Mouse (Mus musculus): Measurements from ENCODE around the gene Xrn2. TPM values are rescaled to one million over a fixed set of nuclear protein-coding genes. Genes with fewer than 3 reads are reported as not detected.
A peak's percentile ranks its signal among the peaks of the same experiment; 100 is the strongest.

Gene Xrn2
- polyA plus RNA-seq, 1 experiment from 2014 or later, result 93.4 TPM

- Histone ChIP-seq H3K27ac (ENCODE audit: low read depth, low read length) (no peak overlapping the region), H3K27me3 (replicated peaks; ENCODE audit: control insufficient read depth, insufficient read depth, low read length) (no peaks in the 10 kb centered on the region), H3K36me3 (ENCODE audit: control insufficient read depth, insufficient read depth, low read length) (peaks cover 20% of the 10 kb centered on the region), H3K9ac (ENCODE audit: low read length) (no peak overlapping the region), H3K4me3 (ENCODE audit: low read depth, low read length) (no peak overlapping the region), H3K4me2 (ENCODE audit: low read length) (no peak overlapping the region), H3K9me3 (replicated peaks; ENCODE audit: control insufficient read depth, low read length) (no peaks in the 10 kb centered on the region), H3K4me1 (ENCODE audit: control insufficient read depth, insufficient read depth, low read length) (no peaks in the 10 kb centered on the region)
- ATAC-seq (no peak), DNase-seq (ENCODE audit: low spot score) (no peak)
- WGBS, result 94% methylated on average over 4 of the region's 4 CpGs
Observed at GRCm38 (mm10) chr2:147023560-147023959, 10.8 kb downstream of the Xrn2 start.

DNA sequence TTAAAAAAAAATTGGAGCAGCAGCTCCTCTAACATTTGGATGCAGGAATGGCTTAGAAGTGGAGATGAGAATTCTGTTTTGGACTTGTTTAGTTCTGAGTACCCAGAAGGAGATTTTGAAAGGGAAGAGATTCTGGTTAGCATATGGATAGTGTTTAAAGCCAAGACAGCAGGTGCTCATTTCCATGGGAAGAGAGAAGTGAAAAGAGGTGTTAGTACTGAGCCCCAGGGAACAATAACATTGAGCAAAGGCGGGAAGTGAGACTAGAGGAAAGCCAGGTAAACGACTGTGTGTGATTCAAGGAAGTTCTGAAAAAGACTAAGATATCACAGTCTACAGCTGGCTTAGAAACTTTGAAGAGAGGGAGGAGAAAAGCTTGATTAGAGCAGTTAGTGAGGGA, 20.3 kb downstream of the Xrn2 start:
- peaks cover 52% of the 10 kb centered on the region for H3K36me3 ChIP-seq (ENCODE audit: control insufficient read depth, insufficient read depth, low read length)
- 0 out of 2 replicates have a peak, but pooled peaks have one; percentile 26 for ATAC-seq
- peak; percentile 18 for DNase-seq (ENCODE audit: low spot score)

GRCm38 (mm10) chr2:147035864-147036263, 23.1 kb downstream of the Xrn2 start:
- no peak for DNase-seq (ENCODE audit: low spot score)
- Histone ChIP-seq H3K27me3 (replicated peaks; ENCODE audit: control insufficient read depth, insufficient read depth, low read length) (no peaks in the 10 kb centered on the region), H3K27ac (ENCODE audit: low read depth, low read length) (no peak overlapping the region), H3K9me3 (replicated peaks; ENCODE audit: control insufficient read depth, low read length) (no peaks in the 10 kb centered on the region), H3K36me3 (ENCODE audit: control insufficient read depth, insufficient read depth, low read length) (peaks cover 43% of the 10 kb centered on the region), H3K4me3 (ENCODE audit: low read depth, low read length) (no peak overlapping the region), H3K9ac (ENCODE audit: low read length) (no peak overlapping the region), H3K4me1 (ENCODE audit: control insufficient read depth, insufficient read depth, low read length) (no peaks in the 10 kb centered on the region), H3K4me2 (ENCODE audit: low read length) (no peak overlapping the region)
- no peak for ATAC-seq
- 97% methylated on average over 2 of the region's 2 CpGs for WGBS

More for the DNA sequence above, 20.3 kb downstream of the Xrn2 start:
- Histone ChIP-seq H3K9me3 (replicated peaks; ENCODE audit: control insufficient read depth, low read length) (no peaks in the 10 kb centered on the region), H3K4me3 (ENCODE audit: low read depth, low read length) (no peak overlapping the region), H3K4me1 (ENCODE audit: control insufficient read depth, insufficient read depth, low read length) (no peaks in the 10 kb centered on the region), H3K9ac (ENCODE audit: low read length) (no peak overlapping the region), H3K4me2 (ENCODE audit: low read length) (no peak overlapping the region), H3K27me3 (replicated peaks; ENCODE audit: control insufficient read depth, insufficient read depth, low read length) (no peaks in the 10 kb centered on the region), H3K27ac (ENCODE audit: low read depth, low read length) (no peak overlapping the region)
- 46% methylated on average over 2 of the region's 2 CpGs for WGBS

DNA sequence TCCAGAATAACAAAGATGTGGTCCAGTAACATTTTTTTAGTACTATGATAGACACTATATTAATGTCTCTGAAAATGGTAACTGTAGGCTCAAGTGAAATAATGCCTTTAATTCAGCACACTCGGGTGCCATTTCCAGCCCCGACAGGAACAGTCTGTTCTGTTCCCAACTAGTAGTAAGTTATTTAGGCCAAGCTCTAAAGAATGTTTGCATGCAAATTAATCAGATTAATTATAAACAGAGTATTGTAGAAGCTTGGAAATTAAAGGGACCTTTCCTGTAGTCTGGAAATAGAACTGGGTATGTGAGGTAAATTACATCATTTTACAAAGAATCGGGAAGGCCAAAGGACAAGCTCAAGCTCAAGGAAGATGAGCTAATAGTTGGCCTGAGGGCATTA, 34.3 kb downstream of the Xrn2 start:
- peaks cover 47% of the 10 kb centered on the region for H3K36me3 ChIP-seq (ENCODE audit: control insufficient read depth, insufficient read depth, low read length)
- 75% methylated on average over 3 of the region's 3 CpGs for WGBS
- H3K27ac ChIP-seq (ENCODE audit: low read depth, low read length), result no peak overlapping the region

GRCm38 (mm10) chr2:147053229-147053892, 40.6 kb downstream of the Xrn2 start:
- no peaks in the 10 kb centered on the region for H3K4me1 ChIP-seq (ENCODE audit: control insufficient read depth, insufficient read depth, low read length)
- no peaks in the 10 kb centered on the region for H3K27me3 ChIP-seq (replicated peaks; ENCODE audit: control insufficient read depth, insufficient read depth, low read length)
- no peaks in the 10 kb centered on the region for H3K9me3 ChIP-seq (replicated peaks; ENCODE audit: control insufficient read depth, low read length)
- ATAC-seq, result no peak
- H3K4me3 ChIP-seq (ENCODE audit: low read depth, low read length), result no peak overlapping the region
- H3K9ac ChIP-seq (ENCODE audit: low read length), result no peak overlapping the region
- no peak for DNase-seq (ENCODE audit: low spot score)
- 83% methylated on average over 2 of the region's 2 CpGs for WGBS
- peaks cover 59% of the 10 kb centered on the region for H3K36me3 ChIP-seq (ENCODE audit: control insufficient read depth, insufficient read depth, low read length)
- no peak overlapping the region for H3K4me2 ChIP-seq (ENCODE audit: low read length)
- no peak overlapping the region for H3K27ac ChIP-seq (ENCODE audit: low read depth, low read length)

More for the DNA sequence above, 34.3 kb downstream of the Xrn2 start:
- Histone ChIP-seq H3K4me1 (ENCODE audit: control insufficient read depth, insufficient read depth, low read length) (no peaks in the 10 kb centered on the region), H3K27me3 (replicated peaks; ENCODE audit: control insufficient read depth, insufficient read depth, low read length) (no peaks in the 10 kb centered on the region), H3K9me3 (replicated peaks; ENCODE audit: control insufficient read depth, low read length) (no peaks in the 10 kb centered on the region), H3K4me3 (ENCODE audit: low read depth, low read length) (no peak overlapping the region), H3K9ac (ENCODE audit: low read length) (no peak overlapping the region), H3K4me2 (ENCODE audit: low read length) (no peak overlapping the region)
- no peak for ATAC-seq
- DNase-seq (ENCODE audit: low spot score), result no peak

DNA sequence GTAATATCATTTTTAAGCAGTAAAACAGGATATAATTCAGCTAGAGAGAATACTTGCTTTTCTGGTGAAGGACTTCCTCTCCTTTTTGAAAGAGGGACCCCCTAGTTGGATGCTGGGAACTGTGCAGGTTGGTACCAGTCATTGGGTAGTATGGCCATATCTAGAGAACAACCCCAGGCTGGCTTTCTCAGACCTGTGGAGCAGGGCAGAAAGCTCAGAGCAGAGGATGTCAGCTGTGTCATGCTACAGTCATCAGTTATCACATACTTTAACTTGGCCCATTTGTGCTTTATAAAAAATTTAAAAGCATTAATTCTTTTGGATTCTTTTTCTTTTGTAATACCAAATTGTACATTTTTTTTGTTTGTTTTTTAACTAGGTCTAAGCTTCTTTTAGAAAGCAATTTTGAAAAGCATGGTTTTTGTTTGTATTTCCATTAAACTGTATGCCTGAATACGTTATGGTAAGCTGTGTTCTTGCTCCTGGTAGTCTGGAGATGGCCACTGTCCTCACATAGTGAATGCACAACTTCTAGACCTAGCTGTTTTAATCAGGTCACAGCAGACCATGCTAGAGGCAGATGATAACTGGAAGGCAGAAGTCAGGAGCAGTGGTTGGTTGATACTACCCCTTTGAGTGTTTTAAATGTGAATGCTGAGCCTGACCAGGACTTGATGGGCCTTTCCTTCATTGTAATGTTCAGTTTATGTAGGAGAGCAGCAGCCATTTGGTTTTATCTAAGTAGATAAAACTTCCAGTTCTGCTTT, 54.9 kb downstream of the Xrn2 start:
- Histone ChIP-seq H3K27ac (ENCODE audit: low read depth, low read length) (no peak overlapping the region), H3K36me3 (ENCODE audit: control insufficient read depth, insufficient read depth, low read length) (peaks cover 24% of the 10 kb centered on the region), H3K27me3 (replicated peaks; ENCODE audit: control insufficient read depth, insufficient read depth, low read length) (no peaks in the 10 kb centered on the region), H3K9me3 (replicated peaks; ENCODE audit: control insufficient read depth, low read length) (no peaks in the 10 kb centered on the region), H3K4me1 (ENCODE audit: control insufficient read depth, insufficient read depth, low read length) (peaks cover 5% of the 10 kb centered on the region; the same call in 1 of the 2 replicates), H3K4me3 (ENCODE audit: low read depth, low read length) (no peak overlapping the region), H3K4me2 (ENCODE audit: low read length) (no peak overlapping the region), H3K9ac (ENCODE audit: low read length) (no peak overlapping the region)
- ATAC-seq (no peak), DNase-seq (ENCODE audit: low spot score) (no peak)
- WGBS, result 88% methylated on average over 1 of the region's 1 CpGs

GRCm38 (mm10) chr2:147069077-147069476, 56.3 kb downstream of the Xrn2 start:
- Histone ChIP-seq H3K4me2 (ENCODE audit: low read length) (no peak overlapping the region), H3K36me3 (ENCODE audit: control insufficient read depth, insufficient read depth, low read length) (peaks cover 18% of the 10 kb centered on the region), H3K27me3 (replicated peaks; ENCODE audit: control insufficient read depth, insufficient read depth, low read length) (no peaks in the 10 kb centered on the region), H3K4me1 (ENCODE audit: control insufficient read depth, insufficient read depth, low read length) (peaks cover 5% of the 10 kb centered on the region; the same call in 1 of the 2 replicates), H3K4me3 (ENCODE audit: low read depth, low read length) (no peak overlapping the region), H3K9ac (ENCODE audit: low read length) (no peak overlapping the region), H3K9me3 (replicated peaks; ENCODE audit: control insufficient read depth, low read length) (no peaks in the 10 kb centered on the region), H3K27ac (ENCODE audit: low read depth, low read length) (no peak overlapping the region)
- 2% methylated on average over 1 of the region's 1 CpGs for WGBS
- DNase-seq (ENCODE audit: low spot score), result peak; percentile 42
- ATAC-seq, result peak; percentile 62

- Histone ChIP-seq H3K4me3 (ENCODE audit: low read depth, low read length) (no peak overlapping the region), H3K4me2 (ENCODE audit: low read length) (no peak overlapping the region), H3K4me1 (ENCODE audit: control insufficient read depth, insufficient read depth, low read length) (peaks cover 5% of the 10 kb centered on the region; the same call in 1 of the 2 replicates), H3K9ac (ENCODE audit: low read length) (no peak overlapping the region), H3K9me3 (replicated peaks; ENCODE audit: control insufficient read depth, low read length) (no peaks in the 10 kb centered on the region), H3K27me3 (replicated peaks; ENCODE audit: control insufficient read depth, insufficient read depth, low read length) (no peaks in the 10 kb centered on the region), H3K27ac (ENCODE audit: low read depth, low read length) (no peak overlapping the region), H3K36me3 (ENCODE audit: control insufficient read depth, insufficient read depth, low read length) (peaks cover 15% of the 10 kb centered on the region; the same call in 1 of the 2 replicates)
- ATAC-seq, result no peak
- DNase-seq (ENCODE audit: low spot score), result no peak
- WGBS, result 78% methylated on average over 1 of the region's 1 CpGs
Observed at GRCm38 (mm10) chr2:147070305-147070704, 57.5 kb downstream of the Xrn2 start.

GRCm38 (mm10) chr2:147073962-147074361, 61.2 kb downstream of the Xrn2 start:
- Histone ChIP-seq H3K4me2 (ENCODE audit: low read length) (no peak overlapping the region), H3K27ac (ENCODE audit: low read depth, low read length) (no peak overlapping the region), H3K27me3 (replicated peaks; ENCODE audit: control insufficient read depth, insufficient read depth, low read length) (peaks cover 4% of the 10 kb centered on the region; the same call in 1 of the 2 replicates), H3K36me3 (ENCODE audit: control insufficient read depth, insufficient read depth, low read length) (peaks cover 28% of the 10 kb centered on the region), H3K9me3 (replicated peaks; ENCODE audit: control insufficient read depth, low read length) (no peaks in the 10 kb centered on the region), H3K4me3 (ENCODE audit: low read depth, low read length) (no peak overlapping the region), H3K9ac (ENCODE audit: low read length) (no peak overlapping the region), H3K4me1 (ENCODE audit: control insufficient read depth, insufficient read depth, low read length) (no peaks in the 10 kb centered on the region)
- ATAC-seq (peak; percentile 88), DNase-seq (ENCODE audit: low spot score) (peak; percentile 90)
- 3% methylated on average over 2 of the region's 2 CpGs for WGBS

All from forebrain, embryonic 14.5 days (tissue).